Mouse (Mus musculus) megakaryocyte-erythroid progenitor cell, adult 5-6 weeks (primary cell): ENCODE measurements at regions not wholly inside any gene's neighbourhood (a gene's known extent, or its start where the extent isn't known, plus 50 kb on each side); places are given as distances from the start of the nearest gene placed in this dataset.

Source experiments
- ATAC-seq: replicated peaks from 2 replicates; pipeline ENCODE4 v1.8.0; 2016; ENCODE audit warnings: mild to moderate bottlenecking, inconsistent platforms; ENCODE audit not compliant: severe bottlenecking, poor library complexity, low FRiP score, low TSS enrichment

DNA sequence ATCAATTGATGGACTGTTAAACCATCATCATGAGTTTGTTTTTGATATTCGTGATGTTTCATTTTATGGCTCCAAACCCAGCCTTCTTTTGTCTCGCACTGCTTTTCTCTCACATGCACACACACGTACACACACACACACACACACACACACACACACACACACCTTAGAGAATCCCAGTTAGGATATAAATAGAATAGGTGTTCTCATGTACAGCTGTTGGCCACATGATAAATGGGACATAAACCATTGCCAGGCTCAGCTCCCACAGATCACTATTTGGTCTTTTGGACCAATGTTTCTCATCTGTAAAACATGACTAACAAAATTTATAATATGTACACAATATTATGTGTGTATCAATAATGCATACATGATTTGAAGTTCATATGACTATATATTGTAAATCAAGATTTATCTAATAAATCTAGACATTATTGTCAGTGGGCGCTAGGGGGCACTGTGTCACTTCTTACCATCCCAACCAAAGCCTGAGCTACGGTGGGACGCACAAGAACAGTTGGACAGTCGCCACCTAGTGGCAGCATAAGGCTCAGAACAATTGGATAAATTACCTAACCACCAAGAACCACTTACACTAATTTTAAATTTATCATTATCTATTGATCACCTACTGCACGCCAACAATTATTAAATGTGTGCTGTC is 151.9 kb upstream of the Rag2 start:
- ATAC-seq, result peak; percentile 99

DNA sequence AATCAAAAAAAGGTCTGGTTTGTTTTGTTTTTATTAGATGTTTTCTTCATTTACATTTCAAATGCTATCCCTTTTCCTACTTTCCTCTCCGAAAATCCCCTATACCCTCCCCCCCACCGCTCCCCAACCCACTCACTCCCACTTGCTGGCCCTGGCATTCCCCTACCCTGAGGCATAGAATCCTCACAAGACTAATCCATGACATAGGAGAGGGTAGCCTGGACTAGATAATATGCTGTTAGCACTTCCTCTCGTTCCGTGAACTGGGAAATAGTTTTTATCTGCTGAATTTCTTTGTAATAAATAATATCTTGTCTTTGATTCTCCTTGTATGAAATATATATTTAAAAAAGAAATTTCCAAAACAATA is 151.4 kb upstream of the Rag2 start:
- no peak for ATAC-seq

DNA sequence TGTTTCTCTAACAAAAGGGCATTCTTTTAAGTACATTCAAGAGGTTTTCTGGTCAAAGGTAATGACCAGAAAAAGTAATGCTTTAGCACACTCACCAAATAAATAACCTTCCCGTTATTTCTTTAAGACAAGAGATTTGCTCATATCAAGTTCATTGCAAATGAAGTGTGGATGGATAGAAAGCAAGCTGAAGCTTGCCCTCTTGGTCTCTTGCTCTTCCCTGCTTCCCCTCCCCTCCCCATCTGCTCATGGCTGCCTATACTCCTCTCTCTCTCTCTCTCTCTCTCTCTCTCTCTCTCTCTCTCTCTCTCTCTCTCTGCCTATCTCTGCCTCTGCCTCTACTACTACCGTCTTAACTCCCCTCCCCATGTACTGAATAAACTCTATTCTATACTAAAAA is 147.7 kb upstream of the Rag2 start:
- no peak for ATAC-seq

DNA sequence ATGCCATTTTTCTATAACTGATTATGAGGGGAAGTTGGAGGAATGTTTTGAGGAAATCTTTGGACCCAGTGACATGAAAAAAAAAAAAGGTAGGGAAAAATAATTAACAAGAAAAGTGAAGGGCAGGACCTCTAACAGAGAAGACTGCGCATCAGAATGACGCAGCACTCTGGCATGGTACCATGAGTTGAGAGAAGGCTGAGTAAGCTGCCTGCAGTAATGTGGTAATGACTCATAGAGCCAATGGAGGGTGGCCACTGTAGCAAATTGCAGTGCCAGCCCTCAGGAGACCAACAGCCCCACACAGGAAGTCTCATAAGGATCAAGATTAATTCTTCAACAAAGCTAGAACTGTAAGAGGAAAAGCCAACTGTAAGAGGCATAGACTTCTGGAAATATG is 134.3 kb upstream of the Rag2 start:
- ATAC-seq, result no peak

DNA sequence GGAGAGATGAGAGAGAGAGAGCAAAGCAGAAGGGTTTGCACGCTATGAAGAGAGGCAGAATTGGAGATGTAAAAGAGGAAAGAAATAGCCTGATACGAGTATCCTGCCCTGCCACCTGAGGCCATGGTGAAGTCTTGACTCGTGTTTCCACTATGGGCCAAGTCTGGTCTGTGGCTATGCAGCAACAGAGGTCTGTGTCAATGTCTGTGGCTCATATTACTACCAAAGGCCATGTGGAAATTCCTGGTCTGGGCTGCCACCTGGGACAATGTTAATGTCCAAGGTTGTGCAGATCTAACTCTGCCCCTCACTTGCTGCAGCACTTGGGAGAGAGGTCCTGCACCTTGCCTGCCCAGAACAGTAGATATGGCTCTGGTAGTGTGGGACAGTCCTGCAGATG is 132.8 kb upstream of the Rag2 start:
- no peak for ATAC-seq

GRCm38 (mm10) chr2:101508116-101508515 is 116.4 kb upstream of the Rag2 start:
- no peak for ATAC-seq
